Mouse (Mus musculus) kidney, postnatal 0 days (tissue): ENCODE results near the gene Ifna2. TPM values are rescaled to one million over a fixed set of nuclear protein-coding genes. Genes with fewer than 3 reads are reported as not detected.

Experiments used
- ATAC-seq: fragments of 200-750 bp; cut with Nextera tagmentation; replicated peaks from 2 replicates; pipeline ENCODE4 v1.8.0; 2017; ENCODE audit warnings: low read depth, moderate number of reproducible peaks, moderate TSS enrichment, moderate library complexity; ENCODE audit not compliant: low FRiP score
- DNase-seq: peaks from one replicate; pipeline ENCODE4 v3.0.0-alpha.2; 2016; ENCODE audit warnings: low spot score
- H3K27ac ChIP-seq: fragments of 300-500 bp; sonication (generic); 2 replicates; pipeline ENCODE4 v1.5.1; 2014; ENCODE audit warnings: mild to moderate bottlenecking
- H3K27me3 ChIP-seq: fragments of 300-500 bp; sonication (generic); 2 replicates; pipeline ENCODE4 v1.6.1; 2014; ENCODE audit warnings: low read length, mixed read lengths; ENCODE audit not compliant: insufficient read depth
- H3K36me3 ChIP-seq: fragments of 300-500 bp; sonication (generic); 2 replicates; pipeline ENCODE4 v1.6.1; 2014; ENCODE audit warnings: low read length, mixed read lengths; ENCODE audit not compliant: insufficient read depth
- H3K4me1 ChIP-seq: fragments of 300-500 bp; sonication (generic); replicated peaks from 2 replicates; pipeline ENCODE4 v1.6.1; 2014; ENCODE audit warnings: antibody characterized with exemption, low read length, mixed read lengths; ENCODE audit not compliant: insufficient read depth
- H3K4me2 ChIP-seq: fragments of 300-500 bp; sonication (generic); 2 replicates; pipeline ENCODE4 v1.6.1; 2014; ENCODE audit warnings: mild to moderate bottlenecking, low read length, moderate library complexity, mixed read lengths
- H3K4me3 ChIP-seq: fragments of 300-500 bp; sonication (generic); replicated peaks from 2 replicates; pipeline ENCODE4 v1.5.1; 2014; ENCODE audit warnings: low read depth, low read length
- H3K9ac ChIP-seq: fragments of 300-500 bp; sonication (generic); 2 replicates; pipeline ENCODE4 v1.6.1; 2014; ENCODE audit warnings: low read depth, low read length
- H3K9me3 ChIP-seq: fragments of 300-500 bp; sonication (generic); replicated peaks from 2 replicates; pipeline ENCODE4 v1.6.1; 2016; ENCODE audit warnings: low read length, inconsistent platforms, mixed read lengths
- CTCF ChIP-seq: IDR thresholded peaks from 2 replicates; pipeline ENCODE4 v1.5.1; 2016; ENCODE audit warnings: antibody characterized with exemption, low read depth, mild to moderate bottlenecking, moderate library complexity
- whole genome bisulfite sequencing: fragments of 180-500 bp; shearing (Covaris S2); extraction: QIAGEN DNeasy Blood & Tissue Kit; methylation state at CpG from one replicate; pipeline ENCODE4 v1.1.7; 2014; 5-methylcytosine and 5-hydroxymethylcytosine counted together
- polyA plus RNA-seq: library from polyadenylated mRNA; unstranded; fragments of >200 nt; fragmentation: Nextera tagmentation; extraction: Ambion mirVana; gene quantifications from 2 replicates; pipeline ENCODE4 v1.2.1, GENCODE M21; 2015

Ifna2 gene
- polyA plus RNA-seq, 1 experiment from 2014 or later, result not detected

DNA sequence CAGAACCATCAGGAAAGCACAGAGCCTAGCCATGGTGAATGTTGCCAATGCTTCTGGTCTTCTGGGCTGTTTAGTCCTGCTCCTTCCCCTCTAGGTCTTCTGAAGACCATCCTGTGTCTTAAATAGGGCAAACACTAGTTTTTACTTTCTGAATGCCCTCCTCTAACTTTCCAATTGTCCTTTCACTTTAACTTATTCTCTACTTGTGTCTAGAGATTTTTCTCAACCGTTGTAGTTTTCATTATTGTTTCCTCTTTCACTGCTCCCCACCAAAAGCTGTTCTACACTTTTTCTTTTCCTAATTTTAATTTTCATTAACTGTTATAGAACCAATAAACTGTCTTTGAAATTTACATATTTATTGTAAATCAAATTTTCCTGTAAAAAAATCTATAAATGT, 6.9 kb downstream of the Ifna2 start, which contains the start of gene Ifna16:
Gene Ifna16, minus strand, starts transcription at position 101 of the 400 bp plus-strand sequence.
- Histone ChIP-seq H3K27me3 (no peaks in the 10 kb centered on the region), H3K4me2 (no peak within 1 kb of the TSS), H3K4me1 (no peaks in the 10 kb centered on the region), H3K9ac (no peak within 1 kb of the TSS), H3K36me3 (no peaks in the 10 kb centered on the region), H3K27ac (no peak within 1 kb of the TSS), H3K4me3 (no peak within 1 kb of the TSS), H3K9me3 (no peaks in the 10 kb centered on the region)
- WGBS, result 84% methylated on average over 1 of the region's 1 CpGs
- DNase-seq (no peak), ATAC-seq (no peak)
- no peak for TF ChIP-seq CTCF

DNA sequence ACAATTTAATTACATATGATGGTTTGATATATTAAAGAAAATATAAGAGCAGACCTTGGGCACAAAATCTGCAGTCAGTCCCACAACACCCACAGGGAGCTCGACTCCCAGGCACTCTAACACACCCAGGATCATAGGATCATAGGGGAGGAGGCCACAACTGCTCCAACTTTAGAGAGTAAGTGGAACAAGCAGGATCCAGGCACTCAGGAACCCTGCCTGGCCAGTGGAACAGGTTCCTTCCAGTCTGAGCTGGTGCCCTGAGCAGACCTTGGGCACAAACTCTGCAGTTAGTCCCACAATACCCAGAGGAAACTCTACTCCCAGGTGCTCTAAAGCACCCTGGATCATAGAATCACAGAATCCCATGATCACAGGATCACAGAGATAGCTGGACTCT, 28.3 kb downstream of the Ifna2 start:
- no peaks in the 10 kb centered on the region for H3K4me1 ChIP-seq
- no peak overlapping the region for H3K4me3 ChIP-seq
- ATAC-seq (no peak), DNase-seq (no peak)
- no peaks in the 10 kb centered on the region for H3K36me3 ChIP-seq
- H3K4me2 ChIP-seq, result no peak overlapping the region
- no peaks in the 10 kb centered on the region for H3K27me3 ChIP-seq
- H3K9me3 ChIP-seq, result no peaks in the 10 kb centered on the region
- WGBS, result 39% methylated on average over 1 of the region's 1 CpGs
- no peak for TF ChIP-seq CTCF
- H3K9ac ChIP-seq, result no peak overlapping the region
- no peak overlapping the region for H3K27ac ChIP-seq

DNA sequence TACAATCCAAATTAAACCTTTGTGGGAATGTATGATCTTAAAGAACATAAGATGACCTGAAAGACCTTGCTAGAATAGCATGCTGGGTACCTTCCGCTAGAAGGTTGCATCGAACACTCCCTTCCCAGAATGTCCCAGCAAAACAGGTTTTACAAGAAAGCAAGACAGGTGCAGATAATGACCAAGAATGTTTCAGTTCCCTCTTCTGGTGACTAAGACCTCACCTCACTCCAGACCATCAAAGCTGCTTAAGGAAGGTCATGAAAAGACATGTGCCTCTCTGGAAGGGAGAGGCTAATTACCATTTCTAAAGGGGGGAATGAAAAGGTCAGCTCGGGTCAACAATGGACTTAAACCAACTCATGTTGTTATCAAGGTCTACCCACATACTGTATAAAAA, 30.1 kb downstream of the Ifna2 start:
- no peak for DNase-seq
- Histone ChIP-seq H3K27me3 (no peaks in the 10 kb centered on the region), H3K9me3 (no peaks in the 10 kb centered on the region), H3K4me2 (no peak overlapping the region), H3K27ac (no peak overlapping the region), H3K9ac (no peak overlapping the region), H3K4me1 (no peaks in the 10 kb centered on the region), H3K36me3 (no peaks in the 10 kb centered on the region), H3K4me3 (no peak overlapping the region)
- ATAC-seq, result no peak
- 78% methylated on average over 3 of the region's 3 CpGs for WGBS
- TF ChIP-seq CTCF, result no peak

DNA sequence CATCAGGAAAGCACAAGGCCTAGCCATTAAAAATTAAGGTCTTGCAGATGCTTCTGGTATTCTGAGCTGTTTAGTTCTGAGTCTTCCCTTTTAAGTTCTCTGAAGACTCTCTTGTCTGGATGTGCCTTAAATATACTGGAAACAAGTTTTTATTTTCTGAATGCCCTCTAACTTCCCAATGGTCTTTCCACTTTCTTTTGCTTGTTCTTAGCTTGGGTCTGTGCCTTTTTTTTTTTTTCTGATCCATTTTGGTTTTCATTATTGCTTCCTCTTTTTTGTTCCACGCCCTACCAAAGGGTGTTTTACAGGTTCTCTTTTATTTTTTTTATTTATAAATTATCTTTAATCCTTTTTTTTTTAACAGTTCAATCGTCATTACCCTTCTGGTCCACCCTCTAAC, 39.4 kb downstream of the Ifna2 start, which contains the start of gene Ifna13:
Gene Ifna13, minus strand, starts transcription at position 101 of the 400 bp plus-strand sequence.
- ATAC-seq (no peak), DNase-seq (no peak)
- Histone ChIP-seq H3K27me3 (no peaks in the 10 kb centered on the region), H3K27ac (no peak within 1 kb of the TSS), H3K4me2 (no peak within 1 kb of the TSS), H3K9ac (no peak within 1 kb of the TSS), H3K4me1 (no peaks in the 10 kb centered on the region), H3K4me3 (no peak within 1 kb of the TSS), H3K36me3 (no peaks in the 10 kb centered on the region), H3K9me3 (no peaks in the 10 kb centered on the region)
- WGBS, result 59% methylated on average over 2 of the region's 2 CpGs
- no peak for TF ChIP-seq CTCF

DNA sequence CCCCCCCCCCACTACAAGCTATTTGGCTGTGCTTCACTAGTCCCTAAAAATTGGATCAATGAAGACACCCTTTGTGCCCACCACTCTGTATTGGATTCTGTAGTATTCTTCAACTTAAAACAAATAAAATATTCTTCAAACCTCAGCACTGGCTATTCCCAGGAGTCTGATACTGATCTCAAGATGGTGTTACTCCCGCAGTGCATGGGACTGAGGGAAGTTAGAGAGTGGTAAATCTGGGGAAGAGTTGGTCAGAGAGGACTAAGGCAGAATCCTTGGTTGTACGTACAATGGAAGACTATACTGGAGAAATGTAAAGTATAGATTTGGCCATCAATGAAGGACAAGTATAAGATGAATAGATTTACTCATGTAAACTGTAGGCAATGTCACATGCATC, 41.2 kb downstream of the Ifna2 start:
- peak; percentile 5 for DNase-seq
- Histone ChIP-seq H3K36me3 (no peaks in the 10 kb centered on the region), H3K4me2 (no peak overlapping the region), H3K27ac (no peak overlapping the region), H3K27me3 (no peaks in the 10 kb centered on the region), H3K9ac (no peak overlapping the region), H3K9me3 (no peaks in the 10 kb centered on the region), H3K4me1 (no peaks in the 10 kb centered on the region), H3K4me3 (no peak overlapping the region)
- no peak for TF ChIP-seq CTCF
- 14% methylated on average over 2 of the region's 2 CpGs for WGBS
- ATAC-seq, result no peak

DNA sequence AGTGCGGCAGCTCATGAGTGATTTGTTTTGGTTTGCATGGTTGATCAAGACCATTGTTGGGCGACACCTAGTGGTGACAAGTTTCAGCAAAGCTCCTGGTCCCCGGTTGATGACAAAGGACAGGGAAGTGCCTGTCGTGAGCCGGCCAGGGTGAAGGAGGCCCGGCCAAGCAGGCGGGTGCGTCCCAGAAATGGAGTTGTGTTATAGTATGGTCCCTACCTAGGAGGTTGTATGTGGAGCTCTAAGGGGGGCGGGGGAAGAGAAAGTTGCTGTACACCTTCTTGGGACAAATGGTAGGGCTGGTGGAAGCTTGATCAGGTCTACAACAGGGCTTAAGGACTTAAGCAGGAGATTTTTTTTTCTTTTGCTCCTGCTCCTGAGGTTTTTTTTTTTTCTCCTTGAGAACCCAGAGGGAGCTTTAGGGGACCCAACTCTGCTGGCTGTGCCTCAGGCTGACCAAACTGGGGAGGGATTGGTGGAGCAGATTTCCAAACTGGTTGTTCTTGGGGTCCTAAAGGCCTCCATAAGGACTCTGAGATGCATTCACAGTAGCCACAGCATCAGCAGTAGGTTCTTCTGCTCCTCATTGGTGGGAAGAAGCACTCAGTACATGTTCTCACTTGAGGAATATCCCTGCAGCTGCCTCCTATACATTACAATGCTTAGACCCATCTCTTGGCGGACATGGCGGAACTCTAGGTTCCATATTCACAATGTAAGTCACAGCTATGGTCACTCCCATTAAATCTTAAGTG, 42.5 kb downstream of the Ifna2 start:
- Histone ChIP-seq H3K36me3 (no peaks in the 10 kb centered on the region), H3K4me3 (peak overlapping the region; percentile 49), H3K4me1 (no peaks in the 10 kb centered on the region), H3K27me3 (no peaks in the 10 kb centered on the region), H3K9me3 (no peaks in the 10 kb centered on the region), H3K27ac (0 out of 2 replicates have a peak overlapping the region, but pooled peaks have one; percentile 10), H3K9ac (peak overlapping the region; percentile 37; the same call in 1 of the 2 replicates), H3K4me2 (peak overlapping the region; percentile 63)
- TF ChIP-seq CTCF, result peak; percentile 95
- ATAC-seq, result peak; percentile 96
- WGBS, result 11% methylated on average over 11 of the region's 11 CpGs
- peak; percentile 100 for DNase-seq
